Mouse (Mus musculus) adrenal gland, postnatal 4 days (tissue): Measurements from ENCODE around the gene Snx8. TPM values are rescaled to one million over a fixed set of nuclear protein-coding genes. Genes with fewer than 3 reads are reported as not detected.

ENCODE experiments used
- DNase-seq, 2 experiments: peaks; one replicate each; pipeline ENCODE4 v3.0.0; 2021 to 2022; ENCODE audit warnings: low spot score in 2 of 2, mixed read lengths in 2 of 2
- long read RNA-seq, 2 experiments: library from polyadenylated mRNA; stranded (forward); transcript quantifications; one replicate each; pipeline ENCODE4 v2.0.0; 2021
- total RNA-seq, 2 experiments: library from RNA; stranded (reverse); gene quantifications; 2 replicates each; pipeline ENCODE4 v1.2.3; 2021

Snx8 gene
- 10 to 100 TPM; 28.0 to 29.5 TPM for total RNA-seq
- long read RNA-seq, experiment 1, transcript Snx8-201 (11 exons, 2,627 nt), result major isoform, 15 of 17 reads
- long read RNA-seq, experiment 1, partial matches to known transcripts, result 0 of 17 reads
- long read RNA-seq, experiment 1, other reads (novel, unspliced or antisense), result 1 of 17 reads
- long read RNA-seq, experiment 2, transcript Snx8-201 (11 exons, 2,627 nt), result major isoform, 43 of 63 reads
- long read RNA-seq, experiment 2, partial matches to known transcripts, result 6 of 63 reads
- long read RNA-seq, experiment 2, other reads (novel, unspliced or antisense), result 13 of 63 reads

GRCm38 (mm10) chr5:140388588-140389576, at the start of gene Snx8:
Gene Snx8 (minus strand): TSS chr5:140389262.
- peak; percentile 92 to 94 for DNase-seq

GRCm38 (mm10) chr5:140425016-140425783, 36.1 kb upstream of the Snx8 start:
- no peak for DNase-seq

GRCm38 (mm10) chr5:140420616-140421015, 31.6 kb upstream of the Snx8 start:
- no peak for DNase-seq

GRCm38 (mm10) chr5:140419442-140420080, 30.5 kb upstream of the Snx8 start:
- no peak for DNase-seq

DNA sequence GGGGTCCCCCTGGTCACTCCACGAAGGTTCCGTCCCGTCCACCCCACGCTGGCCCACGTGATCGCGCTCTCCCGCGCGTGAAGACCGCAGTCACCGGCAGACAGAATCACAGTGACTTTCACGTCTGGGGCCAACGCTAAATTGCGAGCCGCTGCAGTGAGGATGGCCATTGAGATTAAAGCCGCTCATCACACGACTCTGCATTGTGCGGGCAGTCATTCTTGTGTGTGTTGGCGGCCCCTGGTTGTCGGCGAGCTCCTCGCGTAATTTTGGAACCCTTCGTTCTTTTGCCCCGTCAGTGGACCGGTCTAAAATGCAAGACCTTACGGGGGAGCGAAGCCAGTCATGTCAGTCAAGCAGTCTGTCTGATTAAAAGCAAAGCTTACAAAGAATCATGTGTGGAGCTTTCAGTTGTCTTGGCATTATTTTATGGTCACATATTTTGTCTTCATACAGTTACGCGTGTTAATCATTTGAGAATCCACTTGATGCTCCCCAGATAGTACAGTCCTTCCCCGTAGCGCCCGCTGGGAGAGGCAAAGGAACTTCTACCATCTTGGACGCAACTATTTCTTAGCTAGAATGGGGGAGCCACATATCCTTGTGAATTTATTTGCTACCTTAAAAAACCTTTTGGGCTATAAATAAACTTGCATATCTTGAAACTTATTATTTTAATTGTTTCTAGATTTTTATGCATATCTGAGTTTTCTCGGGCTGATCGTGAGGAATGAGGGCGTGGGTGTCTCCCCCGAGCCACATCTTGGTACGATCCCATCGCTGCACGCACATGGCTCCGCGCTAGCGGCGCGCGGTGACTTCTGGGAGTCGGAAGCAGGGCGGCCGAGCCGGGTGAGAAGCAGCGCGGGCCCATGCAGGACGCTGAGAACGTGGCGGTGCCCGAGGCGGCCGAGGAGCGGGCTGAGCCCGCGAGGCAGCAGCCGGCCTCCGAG, 29.7 kb upstream of the Snx8 start, which contains the start of gene Eif3b:
TSS of gene Eif3b (plus strand) at position 840 of the 953 bp plus-strand sequence.
- peak; percentile 61 to 74 for DNase-seq

- DNase-seq, result no peak
These were observed 29.0 kb upstream of the Snx8 start for GRCm38 (mm10) chr5:140418106-140418488.

DNA sequence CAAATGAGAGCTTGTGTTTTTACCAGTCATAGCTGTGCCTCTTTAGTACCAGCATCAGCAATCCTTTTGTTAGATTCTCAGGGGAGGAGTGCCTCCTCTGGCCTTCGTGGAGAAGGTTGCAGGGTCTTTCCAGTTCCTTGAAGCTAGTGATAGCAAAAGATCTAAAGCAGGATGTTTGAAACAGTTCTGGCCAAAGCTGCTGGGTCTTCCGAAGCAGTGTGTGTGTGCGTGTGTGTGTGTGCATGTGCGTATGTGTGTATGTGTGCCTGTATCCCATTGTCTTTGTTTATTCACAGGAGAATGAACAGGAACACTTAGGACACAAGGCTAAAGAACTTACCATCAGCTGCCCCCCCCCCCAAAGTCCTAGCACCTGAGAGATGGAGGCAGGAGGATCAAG, 25.6 kb upstream of the Snx8 start:
- DNase-seq, result no peak

GRCm38 (mm10) chr5:140411339-140411738, 22.3 kb upstream of the Snx8 start:
- peak; percentile 7 to 26 for DNase-seq

- DNase-seq, result no peak
These were observed 19.7 kb upstream of the Snx8 start for GRCm38 (mm10) chr5:140408801-140409200.

DNA sequence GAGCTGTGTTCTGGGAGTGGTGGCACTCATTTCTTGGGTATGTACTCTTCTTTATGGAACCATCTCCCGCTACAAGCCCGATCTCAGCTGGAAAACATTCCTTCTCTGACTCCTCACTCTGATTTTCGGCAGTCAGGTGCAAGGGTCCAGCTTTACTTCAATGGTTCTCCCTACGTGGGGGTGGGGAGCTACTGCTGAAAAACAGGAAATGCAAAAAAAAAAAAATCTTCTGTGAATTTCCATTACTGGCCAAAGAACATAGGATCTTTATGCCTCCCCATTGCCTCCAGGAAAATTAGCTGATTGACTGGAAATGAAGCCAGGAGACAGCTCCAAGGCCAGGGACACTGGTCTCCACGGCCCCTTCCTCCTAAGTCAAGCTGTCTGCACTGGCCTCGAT, 17.6 kb upstream of the Snx8 start:
- no peak for DNase-seq

GRCm38 (mm10) chr5:140405126-140405525, 16.1 kb upstream of the Snx8 start:
- DNase-seq, result no peak

DNA sequence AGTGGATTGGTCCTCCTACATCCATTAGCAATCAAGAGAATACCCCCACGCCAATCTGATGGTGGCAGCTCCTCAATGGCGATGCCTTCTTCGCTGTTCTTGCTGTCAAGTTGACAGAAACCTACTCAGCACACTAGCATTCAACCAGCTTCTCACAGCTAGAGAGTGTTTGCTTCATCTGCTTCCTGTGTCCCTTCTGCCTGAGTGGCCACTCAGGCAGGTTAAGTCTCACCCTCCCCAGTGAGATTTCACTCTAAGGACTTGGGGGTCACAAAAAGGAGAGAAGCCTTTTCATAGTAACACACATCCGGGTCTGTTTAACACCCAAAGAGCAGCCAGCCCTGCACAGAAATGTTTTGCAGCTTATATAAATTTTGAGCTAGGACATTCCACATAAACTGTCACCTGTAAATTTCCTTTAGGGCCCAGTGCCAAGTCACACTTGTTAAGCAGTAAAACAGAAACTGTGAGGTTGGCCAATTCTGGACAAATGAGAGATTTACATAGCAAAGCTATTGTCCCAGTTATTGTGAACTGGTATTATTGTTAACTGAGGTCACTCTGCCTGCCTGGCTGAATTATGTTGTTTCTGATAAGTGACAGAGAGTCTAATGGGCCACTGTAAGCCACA, 13.7 kb upstream of the Snx8 start:
- no peak for DNase-seq

GRCm38 (mm10) chr5:140396166-140396940, 7.3 kb upstream of the Snx8 start:
- DNase-seq, result no peak

GRCm38 (mm10) chr5:140392701-140393100, 3.6 kb upstream of the Snx8 start:
- DNase-seq, result no peak

DNA sequence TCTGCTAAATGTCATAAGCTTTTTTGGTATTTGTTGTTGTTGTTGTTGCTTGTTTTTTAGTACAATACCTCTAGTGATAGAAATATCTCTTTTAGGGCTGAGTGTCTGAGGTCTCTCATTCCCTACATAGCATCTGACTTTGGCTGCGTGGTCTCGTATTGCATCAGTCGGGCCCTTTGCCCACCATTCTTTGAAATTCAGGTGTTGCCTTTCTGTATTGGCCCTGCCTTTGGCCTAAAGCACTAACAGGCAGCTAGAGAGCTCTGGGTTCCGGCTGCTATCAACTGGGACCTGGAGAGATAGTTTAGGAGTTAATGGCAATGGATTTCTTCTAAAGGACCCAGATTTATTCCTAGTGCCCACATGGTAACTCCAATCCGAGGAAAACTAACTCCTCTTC, 2.9 kb upstream of the Snx8 start:
- DNase-seq, result no peak

GRCm38 (mm10) chr5:140391435-140391834, 2.4 kb upstream of the Snx8 start:
- DNase-seq, result no peak

GRCm38 (mm10) chr5:140389647-140390046, 585 bp upstream of the Snx8 start:
- no peak for DNase-seq

DNA sequence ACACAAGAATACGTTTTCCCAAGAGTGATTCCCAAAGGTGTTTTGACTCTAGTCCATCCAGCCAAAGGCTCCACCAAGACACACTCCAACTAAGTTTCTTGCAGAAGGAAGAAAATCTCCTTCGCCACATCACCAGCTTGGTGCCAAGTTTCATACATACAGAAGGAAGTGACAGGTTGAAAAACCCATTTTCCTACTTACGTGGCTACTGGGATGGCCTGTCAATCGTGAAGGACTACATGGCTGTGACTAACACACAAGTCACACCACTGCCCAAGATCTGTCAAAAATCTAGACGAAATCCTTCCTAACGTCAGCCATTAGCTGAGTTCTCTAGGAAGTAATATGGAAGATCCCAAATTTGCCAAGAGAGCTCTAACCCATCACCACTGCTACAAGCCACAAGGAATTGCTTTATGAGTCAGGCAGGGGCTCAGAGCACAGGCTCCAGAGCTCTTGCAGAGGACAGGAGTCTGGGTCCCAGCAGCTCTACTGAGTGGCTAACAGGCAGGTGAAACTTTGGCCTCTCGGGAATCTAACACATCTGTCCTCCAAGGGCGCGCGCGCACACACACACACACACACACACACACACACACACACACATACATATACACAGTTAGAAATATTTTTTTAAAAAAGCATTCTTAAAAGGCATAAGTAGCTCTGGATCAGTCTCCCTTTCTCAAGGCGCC, 1.1 kb downstream of the Snx8 start:
- DNase-seq, result no peak
